Mouse (Mus musculus): ENCODE measurements around the gene Prrxl1. TPM values are rescaled to one million over a fixed set of nuclear protein-coding genes. Genes with fewer than 3 reads are reported as not detected.

Prrxl1 gene
- polyA plus RNA-seq, 1 experiment, result 0.08 TPM

DNA sequence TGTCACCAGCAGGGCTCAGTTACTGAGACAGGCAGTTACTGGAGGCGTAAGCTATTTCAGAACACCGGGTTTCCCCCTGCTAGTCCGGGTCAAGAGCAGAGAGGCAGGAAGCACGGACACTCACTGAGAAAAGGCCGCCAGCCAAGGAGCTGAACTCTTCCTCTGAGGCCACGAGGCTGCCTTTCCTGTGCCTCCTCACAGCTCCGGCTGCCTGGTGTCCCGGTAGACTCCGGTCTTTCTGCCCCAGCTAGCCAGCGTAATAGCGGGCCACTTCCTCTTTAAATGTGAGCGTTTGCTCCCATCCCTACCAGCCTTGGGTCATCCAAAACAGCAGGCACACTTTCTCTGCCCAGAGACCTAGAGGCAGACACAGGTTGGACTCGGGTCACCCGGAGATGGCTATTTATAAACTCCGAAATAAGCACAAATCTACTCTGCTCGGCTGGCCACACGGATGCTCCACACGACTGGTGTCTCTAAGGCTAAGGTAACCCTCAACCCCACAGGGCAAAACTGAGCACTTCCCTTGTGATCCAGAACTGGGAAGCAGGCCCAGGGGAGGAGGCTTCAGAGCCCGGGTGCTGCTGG lies 84.1 kb downstream of the Prrxl1 start:
- no peak for DNase-seq
- H3K27ac ChIP-seq (ENCODE audit: control insufficient read depth, insufficient read depth, low read length), result no peak overlapping the region
- no peak overlapping the region for H3K4me3 ChIP-seq (ENCODE audit: control insufficient read depth, insufficient read depth, low read length)
- no peaks in the 10 kb centered on the region for H3K36me3 ChIP-seq (ENCODE audit: control insufficient read depth, insufficient read depth, low read length)
- WGBS, result 29% methylated on average over 19 of the region's 19 CpGs
- TF ChIP-seq POLR2A (IDR thresholded peaks at IDR 0.05; ENCODE audit: control insufficient read depth, extremely low read depth, insufficient read depth, low read length, poor library complexity), result no peak
- TF ChIP-seq CTCF (IDR thresholded peaks at IDR 0.05; ENCODE audit: borderline replicate concordance, control insufficient read depth, extremely low read depth, insufficient read depth, low read length, poor library complexity), result no peak
- no peaks in the 10 kb centered on the region for H3K27me3 ChIP-seq (ENCODE audit: control insufficient read depth, insufficient read depth, low read length)
- no peaks in the 10 kb centered on the region for H3K4me1 ChIP-seq (replicated peaks; ENCODE audit: control insufficient read depth, insufficient read depth, low read length)

DNA sequence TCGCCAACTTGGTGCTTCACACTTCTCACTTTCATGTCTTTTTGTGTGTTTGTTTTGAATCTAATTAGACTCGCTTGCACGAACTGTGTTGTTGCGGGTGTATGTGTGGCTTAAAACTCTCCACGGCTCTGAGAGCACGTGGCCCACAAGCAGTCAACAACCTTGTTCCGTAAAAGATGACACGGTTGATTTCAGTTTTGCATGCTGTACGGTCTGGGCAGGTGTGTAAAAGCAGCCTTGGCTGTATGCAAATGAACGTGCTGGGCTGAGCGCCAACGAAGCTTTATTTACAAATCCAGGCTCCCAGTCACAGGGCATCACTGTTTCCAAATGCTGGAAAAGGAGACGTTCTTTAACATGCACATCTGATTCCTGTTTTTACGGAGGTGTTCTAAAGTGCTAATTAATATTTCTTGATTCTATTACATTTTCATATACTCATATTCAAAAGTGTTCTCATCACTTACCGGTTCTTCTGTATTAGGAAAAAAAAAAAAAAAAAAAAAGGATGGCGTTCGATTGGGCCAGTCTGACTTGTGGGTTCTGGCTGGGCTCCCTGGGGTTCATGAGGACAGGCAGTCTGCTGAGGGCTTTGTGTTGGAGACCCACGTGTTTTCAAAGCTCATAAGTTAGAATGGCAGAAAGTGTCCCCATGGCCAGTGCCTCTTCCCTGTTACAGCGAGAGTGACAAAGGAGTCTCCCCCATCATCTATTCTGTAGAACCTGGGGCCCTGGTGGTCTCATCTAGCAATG lies 85.0 kb downstream of the Prrxl1 start:
- no peak overlapping the region for H3K4me3 ChIP-seq (ENCODE audit: control insufficient read depth, insufficient read depth, low read length)
- 77% methylated on average over 19 of the region's 19 CpGs for WGBS

DNA sequence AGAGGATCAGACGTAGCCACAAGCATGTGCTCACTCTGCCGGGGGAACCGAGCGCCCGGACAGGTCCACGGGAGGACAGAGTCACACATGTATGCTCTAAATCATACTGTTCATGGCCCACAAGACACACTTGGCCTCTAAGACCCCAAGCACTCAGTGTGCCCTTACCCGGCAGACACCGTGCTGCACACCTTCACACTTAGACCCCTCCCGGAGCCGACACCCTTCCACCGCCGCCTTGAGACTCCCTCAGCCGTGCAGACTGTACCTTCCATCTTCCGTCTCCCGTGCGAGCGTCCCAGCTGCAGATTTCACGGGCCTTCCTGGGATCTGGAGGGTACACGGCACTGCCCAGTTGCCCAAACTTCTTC lies 85.5 kb downstream of the Prrxl1 start:
- Histone ChIP-seq H3K4me1 (replicated peaks; ENCODE audit: control insufficient read depth, insufficient read depth, low read length) (no peaks in the 10 kb centered on the region), H3K27me3 (ENCODE audit: control insufficient read depth, insufficient read depth, low read length) (no peaks in the 10 kb centered on the region), H3K4me3 (ENCODE audit: control insufficient read depth, insufficient read depth, low read length) (no peak overlapping the region), H3K36me3 (ENCODE audit: control insufficient read depth, insufficient read depth, low read length) (no peaks in the 10 kb centered on the region), H3K27ac (ENCODE audit: control insufficient read depth, insufficient read depth, low read length) (no peak overlapping the region)
- DNase-seq, result no peak
- 92% methylated on average over 19 of the region's 19 CpGs for WGBS
- TF ChIP-seq CTCF (IDR thresholded peaks at IDR 0.05; ENCODE audit: borderline replicate concordance, control insufficient read depth, extremely low read depth, insufficient read depth, low read length, poor library complexity) (no peak), POLR2A (IDR thresholded peaks at IDR 0.05; ENCODE audit: control insufficient read depth, extremely low read depth, insufficient read depth, low read length, poor library complexity) (no peak)

More for the DNA sequence above, 85.0 kb downstream of the Prrxl1 start:
- Histone ChIP-seq H3K4me1 (replicated peaks; ENCODE audit: control insufficient read depth, insufficient read depth, low read length) (no peaks in the 10 kb centered on the region), H3K27ac (ENCODE audit: control insufficient read depth, insufficient read depth, low read length) (no peak overlapping the region), H3K27me3 (ENCODE audit: control insufficient read depth, insufficient read depth, low read length) (no peaks in the 10 kb centered on the region), H3K36me3 (ENCODE audit: control insufficient read depth, insufficient read depth, low read length) (no peaks in the 10 kb centered on the region)
- DNase-seq, result no peak
- TF ChIP-seq POLR2A (IDR thresholded peaks at IDR 0.05; ENCODE audit: control insufficient read depth, extremely low read depth, insufficient read depth, low read length, poor library complexity) (no peak), CTCF (IDR thresholded peaks at IDR 0.05; ENCODE audit: borderline replicate concordance, control insufficient read depth, extremely low read depth, insufficient read depth, low read length, poor library complexity) (no peak)

DNA sequence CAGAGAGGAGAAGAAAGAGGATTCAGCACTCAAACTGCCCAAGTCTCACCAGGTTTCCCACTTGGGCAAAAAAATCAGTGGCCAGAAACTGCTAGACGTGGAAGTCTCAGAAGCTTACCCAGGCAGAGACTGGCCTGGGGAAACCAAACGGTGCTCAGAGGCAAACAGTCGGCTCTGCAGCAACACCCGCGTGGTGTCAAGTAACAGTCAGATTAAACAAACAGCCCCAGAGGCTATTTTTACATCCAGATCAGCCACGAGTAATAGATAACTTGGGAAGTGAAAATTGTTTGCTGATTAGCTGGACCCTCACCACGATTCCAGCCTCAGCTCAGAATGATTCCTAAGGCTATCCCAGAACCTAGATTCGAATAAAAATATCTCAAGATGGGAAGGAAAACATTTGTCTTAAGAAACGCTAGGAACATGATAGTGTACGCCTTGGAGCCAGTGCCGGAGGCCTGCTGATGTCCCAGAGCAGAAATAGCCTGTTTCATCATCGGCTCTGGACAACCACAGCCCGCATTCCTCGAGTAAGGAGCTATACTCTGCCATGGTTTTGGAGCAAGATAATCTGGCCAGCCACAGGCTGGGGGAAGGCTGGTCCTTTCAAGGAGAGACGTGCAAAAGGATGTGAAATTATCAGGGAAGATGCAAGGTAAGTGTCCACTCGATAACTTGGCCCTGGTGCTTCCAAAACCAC lies 86.1 kb downstream of the Prrxl1 start, which contains the start of gene 3425401B19Rik:
Gene 3425401B19Rik (minus strand): TSS at position 170 of the 703 bp plus-strand sequence.
- Histone ChIP-seq H3K27ac (ENCODE audit: control insufficient read depth, insufficient read depth, low read length) (no peak within 1 kb of the TSS), H3K27me3 (ENCODE audit: control insufficient read depth, insufficient read depth, low read length) (no peaks in the 10 kb centered on the region), H3K4me1 (replicated peaks; ENCODE audit: control insufficient read depth, insufficient read depth, low read length) (no peaks in the 10 kb centered on the region), H3K36me3 (ENCODE audit: control insufficient read depth, insufficient read depth, low read length) (no peaks in the 10 kb centered on the region), H3K4me3 (ENCODE audit: control insufficient read depth, insufficient read depth, low read length) (no peak within 1 kb of the TSS)
- TF ChIP-seq CTCF (IDR thresholded peaks at IDR 0.05; ENCODE audit: borderline replicate concordance, control insufficient read depth, extremely low read depth, insufficient read depth, low read length, poor library complexity) (no peak), POLR2A (IDR thresholded peaks at IDR 0.05; ENCODE audit: control insufficient read depth, extremely low read depth, insufficient read depth, low read length, poor library complexity) (no peak)
- no peak for DNase-seq
- WGBS, result 65% methylated on average over 16 of the region's 16 CpGs

DNA sequence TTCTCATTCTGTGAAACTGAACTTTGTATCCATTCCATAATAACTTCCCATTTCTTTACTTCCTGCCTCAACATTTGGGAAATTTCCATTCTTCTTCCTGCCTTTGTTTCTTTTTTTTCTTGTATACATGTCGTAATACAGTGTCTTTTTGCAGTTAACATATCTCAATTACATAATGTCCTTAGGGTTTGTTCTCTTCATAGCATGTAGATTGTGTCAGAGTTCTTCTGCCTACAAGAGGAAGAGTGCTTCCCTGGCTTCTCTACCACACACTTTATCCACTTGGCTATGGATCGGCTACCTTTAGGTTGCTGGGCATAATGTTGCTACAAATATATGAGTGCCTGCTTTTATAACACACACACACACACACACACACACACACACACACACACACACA lies 96.7 kb downstream of the Prrxl1 start:
- no peaks in the 10 kb centered on the region for H3K36me3 ChIP-seq (ENCODE audit: control insufficient read depth, insufficient read depth, low read length)
- no peak overlapping the region for H3K4me3 ChIP-seq (ENCODE audit: control insufficient read depth, insufficient read depth, low read length)
- DNase-seq, result no peak
- no peak overlapping the region for H3K27ac ChIP-seq (ENCODE audit: control insufficient read depth, insufficient read depth, low read length)
- no peaks in the 10 kb centered on the region for H3K4me1 ChIP-seq (replicated peaks; ENCODE audit: control insufficient read depth, insufficient read depth, low read length)
- TF ChIP-seq POLR2A (IDR thresholded peaks at IDR 0.05; ENCODE audit: control insufficient read depth, extremely low read depth, insufficient read depth, low read length, poor library complexity) (no peak), CTCF (IDR thresholded peaks at IDR 0.05; ENCODE audit: borderline replicate concordance, control insufficient read depth, extremely low read depth, insufficient read depth, low read length, poor library complexity) (no peak)
- H3K27me3 ChIP-seq (ENCODE audit: control insufficient read depth, insufficient read depth, low read length), result no peaks in the 10 kb centered on the region
- 84% methylated on average over 2 of the region's 2 CpGs for WGBS

DNA sequence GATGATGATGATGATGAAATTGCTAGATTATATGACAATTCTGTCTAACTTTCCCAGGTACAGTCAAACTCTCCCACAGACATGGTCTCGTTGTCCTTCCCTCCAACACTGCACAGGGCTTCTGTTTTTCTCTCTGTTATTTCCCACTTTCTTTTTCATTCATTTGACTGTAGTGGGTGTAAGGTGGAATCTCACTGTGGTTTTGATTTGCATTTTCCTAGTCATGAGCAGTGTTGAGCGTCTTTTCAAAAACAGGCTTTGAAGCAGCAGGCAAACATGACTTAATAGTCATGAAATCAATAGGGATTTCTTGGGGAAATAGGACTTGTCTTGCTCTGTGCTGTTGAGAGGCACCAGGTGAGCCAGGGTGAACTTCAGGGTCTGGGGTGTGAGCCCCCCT lies 97.1 kb downstream of the Prrxl1 start:
- no peaks in the 10 kb centered on the region for H3K36me3 ChIP-seq (ENCODE audit: control insufficient read depth, insufficient read depth, low read length)
- WGBS, result 77% methylated on average over 2 of the region's 2 CpGs
- no peak overlapping the region for H3K4me3 ChIP-seq (ENCODE audit: control insufficient read depth, insufficient read depth, low read length)

More for the DNA sequence above, 97.1 kb downstream of the Prrxl1 start:
- no peak overlapping the region for H3K27ac ChIP-seq (ENCODE audit: control insufficient read depth, insufficient read depth, low read length)
- TF ChIP-seq POLR2A (IDR thresholded peaks at IDR 0.05; ENCODE audit: control insufficient read depth, extremely low read depth, insufficient read depth, low read length, poor library complexity) (no peak), CTCF (IDR thresholded peaks at IDR 0.05; ENCODE audit: borderline replicate concordance, control insufficient read depth, extremely low read depth, insufficient read depth, low read length, poor library complexity) (no peak)
- DNase-seq, result no peak
- H3K4me1 ChIP-seq (replicated peaks; ENCODE audit: control insufficient read depth, insufficient read depth, low read length), result no peaks in the 10 kb centered on the region
- H3K27me3 ChIP-seq (ENCODE audit: control insufficient read depth, insufficient read depth, low read length), result no peaks in the 10 kb centered on the region

Data from thymus, adult 2 months (tissue).